Mouse (Mus musculus): ENCODE measurements around the gene Enho.

Gene Enho

GRCm38 (mm10) chr4:41664533-41664932 is 24.4 kb upstream of the Enho start:
- no peak for DNase-seq (ENCODE audit: extremely low read depth, low read depth, low spot score)

DNA sequence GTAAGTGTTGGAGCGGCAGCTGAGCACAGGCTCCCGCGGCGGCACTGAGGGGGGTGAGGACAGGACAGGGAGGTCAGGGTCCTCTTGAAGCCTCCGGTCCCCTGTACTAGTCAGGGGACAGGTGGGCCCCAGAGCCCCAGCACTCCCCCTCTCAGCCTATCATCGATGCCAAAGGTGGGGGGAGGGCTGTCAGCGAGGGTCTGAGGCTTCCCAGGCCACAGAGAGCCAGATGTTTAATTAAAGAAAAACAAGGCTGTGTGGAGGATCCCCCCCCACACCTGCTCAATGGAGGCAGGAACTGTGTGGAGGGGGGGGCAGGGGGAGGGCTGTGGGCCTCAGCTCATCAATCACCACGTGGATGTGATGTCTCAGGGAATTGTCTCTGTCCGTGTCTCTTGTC is 23.5 kb upstream of the Enho start:
- DNase-seq (ENCODE audit: extremely low read depth, low read depth, low spot score) = no peak

DNA sequence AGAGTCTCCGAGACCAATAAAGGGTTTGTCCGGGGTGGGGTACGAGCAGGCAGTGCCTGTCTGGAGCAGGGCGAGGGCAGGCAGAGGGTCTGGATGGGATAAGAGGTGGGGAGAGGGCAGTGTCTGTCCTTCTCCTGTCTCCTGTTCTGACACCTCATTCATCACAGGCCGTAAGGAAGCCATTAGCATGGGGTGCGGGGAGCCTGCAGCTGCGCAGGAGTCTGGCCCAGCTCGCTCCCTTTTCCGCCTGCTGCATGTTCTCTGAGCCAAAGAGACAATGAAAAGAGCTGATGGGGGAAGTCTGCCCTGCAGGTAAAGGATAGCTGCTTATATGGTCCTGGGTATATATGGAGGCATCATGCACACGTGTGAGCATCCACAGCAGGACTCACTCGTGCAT is 22.6 kb upstream of the Enho start:
- no peak for DNase-seq (ENCODE audit: extremely low read depth, low read depth, low spot score)

GRCm38 (mm10) chr4:41660851-41661430 is 20.8 kb upstream of the Enho start:
- DNase-seq (ENCODE audit: extremely low read depth, low read depth, low spot score) = no peak

DNA sequence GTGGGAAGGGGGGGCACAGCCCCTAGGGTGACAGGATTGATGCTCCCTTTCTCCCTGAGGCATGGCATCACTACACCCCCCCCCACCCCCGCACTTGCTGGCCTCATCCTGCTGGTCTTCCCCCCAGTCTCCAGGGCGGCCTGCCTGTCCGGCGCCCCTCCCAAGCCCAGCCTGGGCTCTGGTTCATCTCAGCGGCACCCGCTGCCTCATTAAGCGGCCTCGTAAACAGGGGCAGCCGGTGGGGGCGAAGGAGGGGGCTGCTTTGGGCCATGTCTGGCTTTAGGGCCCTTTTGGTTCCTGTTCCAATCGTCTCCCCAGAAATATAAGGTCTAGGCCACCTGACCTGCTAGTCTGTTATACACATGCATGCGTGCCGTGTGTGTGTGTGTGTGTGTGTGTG is 19.4 kb upstream of the Enho start:
- DNase-seq (ENCODE audit: extremely low read depth, low read depth, low spot score) = no peak

DNA sequence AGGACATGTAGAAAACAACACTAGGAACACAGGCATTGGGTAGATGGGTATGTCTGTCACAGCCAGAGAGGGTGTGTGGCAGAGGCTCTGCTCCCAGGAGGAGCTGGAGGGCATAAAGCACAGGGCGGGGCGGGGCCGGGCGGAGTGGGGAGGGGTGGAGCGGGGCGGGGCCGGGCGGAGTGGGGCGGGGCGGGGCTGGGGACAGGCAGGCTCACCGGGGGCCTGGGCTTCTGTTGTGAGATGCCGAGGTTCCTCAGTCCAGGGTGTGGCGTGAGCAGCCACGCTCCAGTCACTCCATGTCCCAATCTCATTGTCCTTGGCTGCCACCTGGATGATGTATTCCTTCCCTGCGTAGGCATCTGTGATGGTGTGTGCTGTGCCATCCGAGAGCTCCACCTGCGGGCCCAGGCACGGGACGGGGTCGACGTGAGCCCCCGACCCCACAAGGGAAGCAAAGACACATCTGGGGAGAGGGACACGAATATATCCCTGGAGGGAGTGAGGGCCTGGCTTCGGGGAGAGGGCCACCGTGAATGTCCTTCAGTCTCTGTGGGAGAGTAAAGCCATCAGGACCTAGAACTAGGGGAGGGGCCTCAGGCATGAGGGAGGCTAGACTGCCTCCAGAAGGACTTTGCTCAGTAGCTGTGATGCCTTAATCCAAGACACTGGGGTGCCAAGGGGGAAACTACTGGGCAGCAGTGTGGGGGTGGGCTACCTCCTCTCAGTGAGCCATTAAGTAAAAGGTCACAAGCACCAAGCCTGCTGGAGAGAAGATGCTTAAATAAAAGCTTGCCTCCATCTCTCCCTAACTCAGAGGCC is 18.7 kb upstream of the Enho start:
- no peak for DNase-seq (ENCODE audit: extremely low read depth, low read depth, low spot score)

DNA sequence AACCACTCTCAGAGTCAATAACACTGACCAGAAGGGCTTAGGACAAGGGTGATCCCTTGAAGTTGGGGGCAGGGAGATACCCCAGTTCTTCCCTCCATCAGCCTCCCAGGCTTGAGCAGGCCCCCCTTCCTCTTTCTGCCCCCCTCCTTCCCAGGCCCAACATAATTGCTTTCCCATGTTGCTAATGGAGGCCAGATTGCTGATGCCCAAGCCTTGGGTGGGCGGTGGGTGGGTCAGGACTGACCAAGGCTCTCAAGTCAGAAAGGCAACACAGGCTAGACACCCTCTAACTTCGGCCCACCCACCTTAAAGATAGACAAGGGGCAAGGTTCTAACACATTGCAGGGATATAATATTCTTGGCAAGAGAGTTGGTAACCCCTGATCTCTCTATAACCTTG is 15.4 kb upstream of the Enho start:
- no peak for DNase-seq (ENCODE audit: extremely low read depth, low read depth, low spot score)

GRCm38 (mm10) chr4:41654217-41654616 is 14.1 kb upstream of the Enho start:
- DNase-seq (ENCODE audit: extremely low read depth, low read depth, low spot score) = no peak

GRCm38 (mm10) chr4:41653730-41654129 is 13.6 kb upstream of the Enho start:
- no peak for DNase-seq (ENCODE audit: extremely low read depth, low read depth, low spot score)

- DNase-seq (ENCODE audit: extremely low read depth, low read depth, low spot score) = no peak
Measured at GRCm38 (mm10) chr4:41653296-41653695, 13.2 kb upstream of the Enho start.

- no peak for DNase-seq (ENCODE audit: extremely low read depth, low read depth, low spot score)
Measured at GRCm38 (mm10) chr4:41648627-41649026, 8.5 kb upstream of the Enho start.

- no peak for DNase-seq (ENCODE audit: extremely low read depth, low read depth, low spot score)
Measured at GRCm38 (mm10) chr4:41648157-41648556, 8.0 kb upstream of the Enho start.

DNA sequence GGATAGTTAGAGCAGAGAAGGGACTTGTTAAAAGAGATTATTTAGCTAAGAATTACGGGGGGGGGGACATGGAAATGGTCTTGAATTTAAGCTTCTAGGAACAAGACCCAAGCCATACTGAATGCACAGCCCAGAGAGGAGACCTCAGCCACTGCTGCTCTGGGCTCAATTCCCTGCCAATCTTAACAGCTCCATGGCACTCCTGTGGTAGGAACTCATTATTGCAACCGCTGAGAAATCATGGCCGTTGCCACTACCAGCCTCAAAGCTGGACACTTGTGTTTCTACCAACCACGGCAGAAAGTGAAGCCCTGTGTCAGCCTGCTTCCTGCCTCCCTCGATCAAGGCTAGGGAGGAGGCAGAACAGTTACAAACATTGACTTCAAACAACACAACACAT is 5.4 kb upstream of the Enho start:
- no peak for DNase-seq (ENCODE audit: extremely low read depth, low read depth, low spot score)

- DNase-seq (ENCODE audit: extremely low read depth, low read depth, low spot score) = no peak
Measured at GRCm38 (mm10) chr4:41641199-41641822, 1.2 kb upstream of the Enho start.

GRCm38 (mm10) chr4:41639214-41639841 is 796 bp downstream of the Enho start:
- DNase-seq (ENCODE audit: extremely low read depth, low read depth, low spot score) = no peak

DNA sequence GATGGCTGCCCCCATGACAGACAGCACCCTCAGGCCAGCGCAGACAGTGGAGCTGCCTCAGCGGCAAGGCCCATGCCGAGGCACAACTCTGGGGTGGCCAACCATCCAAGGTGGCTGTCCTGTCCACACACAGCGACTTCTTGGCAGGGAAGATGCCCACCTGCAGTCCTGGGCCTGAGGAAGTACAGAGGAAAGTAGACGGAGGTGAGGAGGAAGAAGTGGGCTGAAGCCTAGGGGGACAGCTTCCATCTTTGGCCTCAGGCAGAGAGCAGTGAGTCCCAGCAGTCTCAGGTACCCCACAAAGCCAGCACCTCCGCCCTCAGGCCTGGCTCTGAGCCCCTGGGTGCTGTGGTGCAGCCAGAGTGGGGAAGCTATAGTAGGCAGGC is 1.3 kb downstream of the Enho start:
- no peak for DNase-seq (ENCODE audit: extremely low read depth, low read depth, low spot score)

DNA sequence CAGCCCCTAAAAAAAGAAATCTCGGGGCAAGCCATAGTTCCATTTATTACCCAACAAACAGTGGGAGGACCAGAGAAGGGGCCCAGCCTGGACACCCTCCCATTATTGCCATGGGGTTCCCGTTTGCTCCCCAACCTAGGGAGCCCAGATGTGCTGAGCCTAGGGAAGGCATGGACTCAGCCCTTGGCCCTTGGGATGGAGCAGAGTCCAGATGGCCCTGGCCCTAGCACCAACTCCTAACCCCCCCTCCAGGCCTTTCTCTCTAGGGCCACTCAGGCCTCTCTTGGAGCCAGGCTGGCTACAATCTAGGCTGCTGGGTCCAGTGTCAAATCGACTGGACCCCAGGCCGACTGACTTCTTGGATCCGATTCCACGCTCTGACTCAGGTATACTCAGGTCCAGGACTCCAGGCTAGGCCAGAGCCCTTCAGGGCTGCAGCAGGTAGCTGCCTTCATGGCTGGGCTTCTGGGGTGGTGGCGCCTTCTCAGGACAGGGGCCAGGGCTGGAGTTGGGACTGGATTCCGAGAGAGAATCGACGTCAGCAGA is 1.9 kb downstream of the Enho start:
- DNase-seq (ENCODE audit: extremely low read depth, low read depth, low spot score) = no peak

DNA sequence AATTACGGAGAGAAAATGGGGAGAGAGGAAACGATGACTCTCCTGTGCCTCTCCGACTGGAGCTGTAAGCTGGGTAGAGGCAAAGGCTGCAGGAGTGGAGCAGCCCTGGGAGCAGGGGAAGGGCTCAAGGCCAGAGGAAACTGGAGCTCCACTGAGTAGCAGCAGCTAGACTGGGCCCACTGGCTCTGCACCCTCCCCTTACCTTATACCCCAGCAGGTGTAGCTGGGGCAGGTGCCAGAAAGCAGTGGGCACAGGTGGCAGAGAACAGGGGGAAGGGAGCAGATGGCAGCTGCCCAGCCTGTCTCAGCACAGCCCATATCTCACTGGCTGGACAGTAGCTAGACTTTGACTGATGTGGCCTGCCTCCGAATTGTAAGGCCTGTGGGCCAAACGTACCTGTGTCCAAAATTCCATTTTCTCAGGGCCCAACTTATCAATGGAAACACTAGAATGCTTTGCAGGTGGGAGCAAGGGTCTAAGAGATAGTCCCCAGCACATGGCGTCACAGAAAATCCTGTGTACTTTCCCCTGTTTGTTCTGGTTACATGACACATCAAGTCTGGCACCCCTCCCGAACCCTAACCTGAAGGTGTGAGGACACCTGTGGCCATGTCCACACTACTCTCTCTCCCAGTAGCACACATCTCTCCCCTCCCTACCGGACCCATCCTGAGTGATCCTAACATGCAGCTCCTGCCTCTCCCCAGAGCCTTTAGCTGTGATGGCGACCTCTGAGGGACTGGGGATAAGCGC is 3.1 kb downstream of the Enho start:
- no peak for DNase-seq (ENCODE audit: extremely low read depth, low read depth, low spot score)

DNA sequence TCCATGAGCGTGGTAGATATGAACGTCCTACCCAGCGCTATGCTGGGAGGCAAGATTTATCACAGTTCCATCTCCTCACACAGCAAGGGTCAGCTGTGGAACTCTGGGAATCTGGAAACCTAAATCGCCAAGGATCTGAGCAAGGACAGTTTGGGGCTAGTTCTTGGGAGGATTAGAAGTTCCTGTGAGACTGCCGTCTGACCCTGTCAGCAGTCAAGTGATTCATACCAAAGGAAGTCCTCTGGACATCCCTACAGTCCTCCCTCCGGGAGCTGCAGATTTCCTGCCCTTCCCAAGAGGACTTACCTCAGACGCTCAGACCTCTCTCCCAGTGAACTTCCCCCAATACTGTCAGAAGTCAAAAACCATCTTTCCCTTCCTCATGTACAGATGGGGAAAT is 3.8 kb downstream of the Enho start:
- DNase-seq (ENCODE audit: extremely low read depth, low read depth, low spot score) = no peak

GRCm38 (mm10) chr4:41635906-41636305 is 4.2 kb downstream of the Enho start:
- DNase-seq (ENCODE audit: extremely low read depth, low read depth, low spot score) = no peak

GRCm38 (mm10) chr4:41635224-41635623 is 4.9 kb downstream of the Enho start:
- no peak for DNase-seq (ENCODE audit: extremely low read depth, low read depth, low spot score)
